8 mouse cellular contexts compared by ENCODE assay signal in genomic region chr10:127177719-127178118, GRCm38 (mm10). TPM values are rescaled to one million over a fixed set of nuclear protein-coding genes. Genes with fewer than 3 reads are reported as not detected.
DNase-seq lines count a peak whose midpoint lies in the region; ATAC-seq lines count a peak whose summit lies in the region.

No protein-coding gene starts in this region.

- peaks cover 13% of the 10 kb centered on the region for H3K4me1 ChIP-seq in limb, embryonic 11.5 days (ENCODE audit: control insufficient read depth, insufficient read depth, low read length)
- peaks cover 12% of the 10 kb centered on the region for H3K4me1 ChIP-seq in midbrain, embryonic 11.5 days (ENCODE audit: control insufficient read depth, insufficient read depth, low read length)

- H3K9ac ChIP-seq in limb, embryonic 11.5 days (ENCODE audit: low read length) = no peak overlapping the region
- no peak overlapping the region for H3K9ac ChIP-seq in midbrain, embryonic 11.5 days (ENCODE audit: low read length)

- no peak overlapping the region for H3K27ac ChIP-seq in limb, embryonic 11.5 days (replicated peaks; ENCODE audit: low read depth, low read length)
- no peak overlapping the region for H3K27ac ChIP-seq in midbrain, embryonic 11.5 days (ENCODE audit: low read depth, low read length)

- WGBS in limb, embryonic 11.5 days = under 1% methylated on average over 23 of the region's 23 CpGs
- WGBS in midbrain, embryonic 11.5 days = 1% methylated on average over 23 of the region's 23 CpGs

- H3K4me2 ChIP-seq in limb, embryonic 11.5 days (ENCODE audit: low read depth, severe bottlenecking) = peak overlapping the region; percentile 45
- H3K4me2 ChIP-seq in midbrain, embryonic 11.5 days = peak overlapping the region; percentile 50

- no peaks in the 10 kb centered on the region for H3K9me3 ChIP-seq in limb, embryonic 11.5 days (ENCODE audit: control insufficient read depth, low read length)
- H3K9me3 ChIP-seq in midbrain, embryonic 11.5 days (ENCODE audit: control insufficient read depth, low read length) = no peaks in the 10 kb centered on the region

- peaks cover 42% of the 10 kb centered on the region for H3K27me3 ChIP-seq in limb, embryonic 11.5 days (ENCODE audit: control insufficient read depth, insufficient read depth, low read length)
- peaks cover 49% of the 10 kb centered on the region for H3K27me3 ChIP-seq in midbrain, embryonic 11.5 days (ENCODE audit: control insufficient read depth, insufficient read depth, low read length)

- no peaks in the 10 kb centered on the region for H3K36me3 ChIP-seq in limb, embryonic 11.5 days (ENCODE audit: control insufficient read depth, insufficient read depth, low read length)
- H3K36me3 ChIP-seq in midbrain, embryonic 11.5 days (ENCODE audit: control insufficient read depth, insufficient read depth, low read length) = no peaks in the 10 kb centered on the region

- peak overlapping the region; percentile 15 for H3K4me3 ChIP-seq in limb, embryonic 11.5 days (ENCODE audit: low read depth, low read length)
- H3K4me3 ChIP-seq in midbrain, embryonic 11.5 days (ENCODE audit: low read depth, low read length) = peak overlapping the region; percentile 21

- peak; percentile 56 for DNase-seq in 416B (ENCODE audit: low read depth)
- DNase-seq in adrenal gland, adult 18-20 months (ENCODE audit: low spot score in 2 of 2) = peak; percentile 65 to 74
- peak; percentile 91 for DNase-seq in embryo, embryonic 11 days
- peak; percentile 56 to 77 for DNase-seq in gastrocnemius, postnatal 4 days (ENCODE audit: low spot score in 2 of 2)
- DNase-seq in limb, embryonic 11.5 days (ENCODE audit: low spot score) = peak; percentile 93
- DNase-seq in midbrain, embryonic 11.5 days (ENCODE audit: low spot score, missing footprints) = peak; percentile 99
- DNase-seq in spleen, postnatal 4 days (ENCODE audit: low spot score in 2 of 2) = peak; percentile 61 to 84

- ATAC-seq in inflammation-experienced regulatory T-cells, adult 6 months = peak; percentile 45
- ATAC-seq in limb, embryonic 11.5 days (ENCODE audit: insufficient number of reproducible peaks, low FRiP score, low TSS enrichment, low read depth) = peak; percentile 45
- ATAC-seq in midbrain, embryonic 11.5 days (ENCODE audit: low FRiP score) = peak; percentile 71

RNA-seq across cellular contexts. Expression of gene Slc26a10, which starts 2.7 kb away (rescaled TPM):
- total RNA-seq in adrenal gland, adult 18-20 months (2021) = 1 to 10 TPM; 1.1 to 1.8 TPM
- 1 to 10 TPM; 3.8 to 4.3 TPM for total RNA-seq in gastrocnemius, postnatal 4 days (2021)
- 1 to 10 TPM; 3.2 to 4.3 (median 3.2) TPM for polyA plus RNA-seq in inflammation-experienced regulatory T-cells, adult 6 months (2017; shearing (Covaris generic))
- 2.7 and 4.1 TPM in 2 replicates for polyA plus RNA-seq in limb, embryonic 11.5 days (2014; fragmentation: Nextera tagmentation; extraction: Ambion mirVana)
- 0.51 and 0.58 TPM in 2 replicates for polyA plus RNA-seq in midbrain, embryonic 11.5 days (2014; fragmentation: Nextera tagmentation; extraction: Ambion mirVana)

RNA-seq across cellular contexts. Expression of gene Arhgef25, which starts 12.2 kb away (rescaled TPM):
- 10 to 100 TPM; 18.8 to 20.3 TPM for total RNA-seq in adrenal gland, adult 18-20 months (2021)
- 10 to 100 TPM; 40.4 to 43.0 TPM for total RNA-seq in gastrocnemius, postnatal 4 days (2021)
- under 1 TPM in 1 of 3 experiments, not detected in 2; 0.20 TPM for polyA plus RNA-seq in inflammation-experienced regulatory T-cells, adult 6 months (2017; shearing (Covaris generic))
- 37.2 and 40.3 TPM in 2 replicates for polyA plus RNA-seq in limb, embryonic 11.5 days (2014; fragmentation: Nextera tagmentation; extraction: Ambion mirVana)
- 25.8 and 28.2 TPM in 2 replicates for polyA plus RNA-seq in midbrain, embryonic 11.5 days (2014; fragmentation: Nextera tagmentation; extraction: Ambion mirVana)

RNA-seq across cellular contexts. Expression of gene B4galnt1, which starts 12.7 kb away (rescaled TPM):
- 1 to 10 TPM; 7.8 to 8.6 TPM for total RNA-seq in adrenal gland, adult 18-20 months (2021)
- 1 to 10 TPM; 3.4 to 3.6 TPM for total RNA-seq in gastrocnemius, postnatal 4 days (2021)
- 100 to 1,000 TPM; 181 to 204 (median 188) TPM for polyA plus RNA-seq in inflammation-experienced regulatory T-cells, adult 6 months (2017; shearing (Covaris generic))
- 3.4 TPM in 2 replicates for polyA plus RNA-seq in limb, embryonic 11.5 days (2014; fragmentation: Nextera tagmentation; extraction: Ambion mirVana)
- polyA plus RNA-seq in midbrain, embryonic 11.5 days (2014; fragmentation: Nextera tagmentation; extraction: Ambion mirVana) = 8.1 and 9.4 TPM in 2 replicates

RNA-seq across cellular contexts. Expression of gene Dtx3, which starts 17.8 kb away (rescaled TPM):
- 10 to 100 TPM; 63.0 to 67.6 TPM for total RNA-seq in adrenal gland, adult 18-20 months (2021)
- 10 to 100 TPM; 43.8 to 49.7 TPM for total RNA-seq in gastrocnemius, postnatal 4 days (2021)
- 10 to 100 TPM; 35.2 to 56.0 (median 47.0) TPM for polyA plus RNA-seq in inflammation-experienced regulatory T-cells, adult 6 months (2017; shearing (Covaris generic))
- 138 TPM in 2 replicates for polyA plus RNA-seq in limb, embryonic 11.5 days (2014; fragmentation: Nextera tagmentation; extraction: Ambion mirVana)
- polyA plus RNA-seq in midbrain, embryonic 11.5 days (2014; fragmentation: Nextera tagmentation; extraction: Ambion mirVana) = 130 and 138 TPM in 2 replicates

RNA-seq across cellular contexts. Expression of gene Pip4k2c, which starts 33.7 kb away (rescaled TPM):
- 10 to 100 TPM; 41.5 to 44.7 TPM for total RNA-seq in adrenal gland, adult 18-20 months (2021)
- total RNA-seq in gastrocnemius, postnatal 4 days (2021) = 10 to 100 TPM; 11.5 to 12.7 TPM
- 10 to 100 TPM; 25.7 to 32.1 (median 26.0) TPM for polyA plus RNA-seq in inflammation-experienced regulatory T-cells, adult 6 months (2017; shearing (Covaris generic))
- 17.8 and 20.3 TPM in 2 replicates for polyA plus RNA-seq in limb, embryonic 11.5 days (2014; fragmentation: Nextera tagmentation; extraction: Ambion mirVana)
- polyA plus RNA-seq in midbrain, embryonic 11.5 days (2014; fragmentation: Nextera tagmentation; extraction: Ambion mirVana) = 10.3 and 11.4 TPM in 2 replicates

Comparison
In these comparisons a context has a peak if more than half of its experiments do, and no peak if none do; other contexts are left out.
1. RNA of gene Arhgef25, which starts 12.2 kb away (polyA plus RNA-seq): 37.2 to 40.3 TPM in limb, embryonic 11.5 days and 25.8 to 28.2 TPM in midbrain, embryonic 11.5 days; 0.20 TPM in inflammation-experienced regulatory T-cells, adult 6 months; every median in the first group is over 10 times any median in the second.
2. RNA of gene B4galnt1, which starts 12.7 kb away (polyA plus RNA-seq): 181 to 204 TPM in inflammation-experienced regulatory T-cells, adult 6 months; 8.1 to 9.4 TPM in midbrain, embryonic 11.5 days and 3.4 TPM in limb, embryonic 11.5 days; every median in the first group is over 10 times any median in the second.
3. Peak in every context shown above with its lines, with median percentiles within 50 percentile points of each other: DNase-seq and ATAC-seq.